Mouse (Mus musculus): ENCODE measurements around the gene Oprl1. TPM values are rescaled to one million over a fixed set of nuclear protein-coding genes. Genes with fewer than 3 reads are reported as not detected.

The Oprl1 gene
- 0.35 TPM for polyA plus RNA-seq (2017; shearing (Covaris generic))

GRCm38 (mm10) chr2:181714903-181715326 lies at the start of gene Oprl1:
Gene Oprl1, plus strand, starts transcription at chr2:181715016.

DNA sequence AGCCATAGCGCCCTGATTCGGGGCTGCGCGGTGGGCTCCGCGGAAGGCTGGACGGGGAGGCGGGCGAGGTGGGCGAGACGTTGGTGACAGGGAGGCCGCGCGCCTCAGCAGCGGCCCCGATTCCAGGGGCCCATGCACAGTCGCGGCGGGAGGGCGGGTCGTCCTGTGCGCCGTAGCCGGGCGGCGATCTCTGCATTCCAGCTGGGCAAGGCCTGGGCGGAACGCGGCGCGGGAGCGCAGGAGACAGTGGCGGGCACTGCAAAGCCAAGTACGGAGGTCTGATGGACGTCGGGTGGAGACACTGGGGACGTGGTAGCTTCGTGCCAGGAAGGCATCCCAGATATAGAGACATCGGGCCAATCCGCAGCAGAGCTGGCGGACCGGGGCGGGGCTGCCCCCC lies 43.5 kb upstream of the Oprl1 start, which contains the start of gene Sox18:
TSS of gene Sox18 (minus strand) at position 315 of the 400 bp plus-strand sequence.

GRCm38 (mm10) chr2:181679951-181680715 lies 34.7 kb upstream of the Oprl1 start, which contains the start of gene Tcea2:
Gene Tcea2, plus strand, starts transcription at chr2:181680310.

DNA sequence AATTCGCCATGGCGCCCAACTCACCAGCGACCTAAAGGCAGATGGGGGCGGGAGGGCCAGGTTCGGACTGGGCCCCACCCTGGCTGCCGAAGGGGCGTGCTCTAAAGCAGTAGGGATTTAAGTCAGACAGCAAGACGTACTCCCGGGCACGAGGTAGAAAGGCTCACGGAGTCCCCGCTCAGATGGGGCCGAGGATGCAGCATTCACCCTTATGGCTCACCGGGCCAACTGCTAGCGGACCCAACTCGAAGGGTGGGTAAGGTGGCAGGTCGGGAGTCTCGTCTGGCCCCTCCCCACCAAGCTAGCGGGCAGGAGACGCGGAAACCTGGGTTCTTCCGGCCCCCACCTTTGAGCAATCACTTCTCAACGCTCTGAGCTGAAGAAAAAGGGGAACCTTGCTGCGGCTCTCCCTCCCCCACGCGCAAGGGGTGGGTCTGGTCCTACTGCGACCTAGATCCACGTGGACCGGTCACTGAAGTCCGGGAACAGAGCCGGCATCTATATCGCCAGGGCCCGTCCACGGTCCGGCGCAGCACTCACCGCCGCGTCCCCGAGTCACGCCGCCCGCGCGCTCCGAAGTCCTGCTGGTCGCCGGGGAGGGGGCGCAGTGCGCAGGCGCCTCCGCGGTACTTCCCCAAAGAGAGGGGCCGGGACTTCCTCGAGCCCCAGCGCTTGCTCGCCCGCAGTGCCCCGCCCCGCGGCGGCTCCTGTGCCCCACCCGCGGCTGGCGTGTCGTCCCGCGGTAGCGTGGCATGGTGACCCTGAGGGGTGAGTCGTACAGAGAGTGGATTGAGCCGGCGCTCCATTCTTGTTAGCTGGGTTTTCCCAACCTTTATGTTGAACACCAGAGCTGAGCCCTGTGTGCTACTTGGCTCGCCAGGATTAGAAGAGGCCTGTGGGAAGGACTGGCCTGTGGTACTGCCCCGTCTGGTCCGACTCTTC lies 21.2 kb upstream of the Oprl1 start, which contains the start of gene Rgs19:
TSS of gene Rgs19 (minus strand) at position 639 of the 942 bp plus-strand sequence.

DNA sequence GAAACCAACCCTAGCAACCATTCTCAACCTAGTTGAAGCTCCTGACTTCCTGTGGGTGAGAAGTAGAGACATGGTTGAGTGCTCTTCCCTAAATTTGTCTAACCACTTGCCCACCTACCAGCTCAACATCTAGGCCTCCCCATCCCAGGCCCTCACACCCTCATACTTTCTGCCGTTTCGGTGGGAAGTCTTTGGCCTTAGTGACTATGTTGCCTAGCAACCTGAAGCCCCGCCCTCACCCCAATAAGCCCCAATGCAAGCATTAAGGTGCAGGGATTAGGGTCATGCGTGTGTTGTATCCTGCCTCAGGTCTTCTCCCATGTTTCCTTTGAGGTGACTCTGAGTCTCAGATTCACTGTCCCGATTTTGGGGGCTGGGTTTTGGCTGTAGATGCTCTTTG lies 16.6 kb upstream of the Oprl1 start, which contains the start of gene Lkaaear1:
TSS of gene Lkaaear1 (minus strand) at position 202 of the 400 bp plus-strand sequence.

DNA sequence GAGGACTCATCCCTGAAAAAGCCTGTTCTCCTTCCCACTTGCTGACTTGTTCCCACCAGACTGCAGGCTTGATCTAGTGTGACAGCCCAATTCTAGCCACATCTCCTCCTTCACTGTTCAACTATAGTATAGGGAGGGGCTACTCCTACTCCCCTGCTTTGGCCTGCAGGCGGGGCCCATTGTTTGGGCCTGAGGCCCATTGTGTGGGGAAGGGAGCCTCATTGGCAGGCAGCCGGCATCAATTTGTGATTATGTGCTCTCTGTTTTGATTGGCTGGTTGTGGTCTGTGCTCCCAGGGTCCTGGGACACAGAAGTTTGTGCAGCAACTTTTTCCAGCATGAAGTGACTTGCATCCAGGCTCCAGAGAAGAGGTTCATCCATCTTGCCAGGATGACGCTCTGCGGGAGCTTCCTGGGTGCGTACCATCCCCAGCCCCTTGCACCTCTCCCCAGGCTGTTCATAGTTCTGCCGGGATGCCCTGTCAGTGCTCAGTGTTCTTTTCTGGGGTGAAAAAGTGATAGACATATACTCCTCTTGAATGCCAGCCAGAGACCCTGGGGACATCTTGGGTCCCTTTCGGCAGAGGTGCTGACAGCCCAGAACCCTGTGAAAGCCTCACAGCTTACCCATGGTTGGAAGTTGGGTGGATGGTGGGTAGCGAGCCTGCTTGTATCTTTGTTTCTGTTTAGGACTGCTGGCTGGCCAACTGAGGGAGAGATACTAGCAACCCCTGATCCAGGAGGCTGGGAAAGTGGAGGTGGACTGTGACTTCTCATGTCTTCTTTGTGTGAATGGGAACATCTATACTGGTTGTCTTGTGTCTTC lies 48.4 kb downstream of the Oprl1 start, which contains the start of gene Myt1:
TSS of gene Myt1 (plus strand) at position 327 of the 825 bp plus-strand sequence.

Other genes starting within 250 kb of the Oprl1 start
- not detected for gene Abhd16b, start 221.8 kb upstream of the Oprl1 start, polyA plus RNA-seq (2017; shearing (Covaris generic))
- gene Tpd52l2, start 217.9 kb upstream of the Oprl1 start, polyA plus RNA-seq (2017; shearing (Covaris generic)), result 86.9 TPM
- 167 TPM for gene Dnajc5, start 194.5 kb upstream of the Oprl1 start, polyA plus RNA-seq (2017; shearing (Covaris generic))
- 130 TPM for gene Uckl1, start 130.1 kb upstream of the Oprl1 start, polyA plus RNA-seq (2017; shearing (Covaris generic))
- 90.9 TPM for gene Prpf6, start 123.1 kb upstream of the Oprl1 start, polyA plus RNA-seq (2017; shearing (Covaris generic))
- gene Zfp512b, start 122.2 kb upstream of the Oprl1 start, polyA plus RNA-seq (2017; shearing (Covaris generic)), result 33.9 TPM
- 9.2 TPM for gene Samd10, start 115.8 kb upstream of the Oprl1 start, polyA plus RNA-seq (2017; shearing (Covaris generic))
- not detected for gene Gm29797, start 58.0 kb upstream of the Oprl1 start, polyA plus RNA-seq (2017; shearing (Covaris generic))
- gene Sox18, start 43.4 kb upstream of the Oprl1 start, polyA plus RNA-seq (2017; shearing (Covaris generic)), result not detected
- gene Tcea2, start 34.7 kb upstream of the Oprl1 start, polyA plus RNA-seq (2017; shearing (Covaris generic)), result 21.1 TPM
- 142 TPM for gene Rgs19, start 21.0 kb upstream of the Oprl1 start, polyA plus RNA-seq (2017; shearing (Covaris generic))
- gene Lkaaear1, start 16.6 kb upstream of the Oprl1 start, polyA plus RNA-seq (2017; shearing (Covaris generic)), result not detected
- not detected for gene Myt1, start 48.3 kb downstream of the Oprl1 start, polyA plus RNA-seq (2017; shearing (Covaris generic))
- gene Pcmtd2, start 122.8 kb downstream of the Oprl1 start, polyA plus RNA-seq (2017; shearing (Covaris generic)), result 73.2 TPM
- gene Polr3k, start 149.3 kb downstream of the Oprl1 start, polyA plus RNA-seq (2017; shearing (Covaris generic)), result 21.2 TPM

All from naive thymus-derived CD4-positive, alpha-beta T cell, adult 5 months (primary cell).